Mouse (Mus musculus) megakaryocyte progenitor cell, adult 5-6 weeks (primary cell): ENCODE data around the gene Gsx2. TPM values are rescaled to one million over a fixed set of nuclear protein-coding genes. Genes with fewer than 3 reads are reported as not detected.

Source experiments
- ATAC-seq: replicated peaks from 2 replicates; pipeline ENCODE4 v1.8.0; 2016; ENCODE audit warnings: mild to moderate bottlenecking, moderate TSS enrichment, inconsistent platforms; ENCODE audit not compliant: poor library complexity
- total RNA-seq, 2 experiments: library from RNA; stranded (forward) in 1 of 2; stranded (reverse) in 1 of 2; fragments of 157-497, 149-512 nt in 1 of 2; fragments of 200-1000 nt in 1 of 2; gene quantifications; 2 replicates each; pipeline versions ENCODE4 v1.2.3 to v1.2.4; 2015 to 2017

The Gsx2 gene
- total RNA-seq, 2 experiments from 2014 or later, result not detected

DNA sequence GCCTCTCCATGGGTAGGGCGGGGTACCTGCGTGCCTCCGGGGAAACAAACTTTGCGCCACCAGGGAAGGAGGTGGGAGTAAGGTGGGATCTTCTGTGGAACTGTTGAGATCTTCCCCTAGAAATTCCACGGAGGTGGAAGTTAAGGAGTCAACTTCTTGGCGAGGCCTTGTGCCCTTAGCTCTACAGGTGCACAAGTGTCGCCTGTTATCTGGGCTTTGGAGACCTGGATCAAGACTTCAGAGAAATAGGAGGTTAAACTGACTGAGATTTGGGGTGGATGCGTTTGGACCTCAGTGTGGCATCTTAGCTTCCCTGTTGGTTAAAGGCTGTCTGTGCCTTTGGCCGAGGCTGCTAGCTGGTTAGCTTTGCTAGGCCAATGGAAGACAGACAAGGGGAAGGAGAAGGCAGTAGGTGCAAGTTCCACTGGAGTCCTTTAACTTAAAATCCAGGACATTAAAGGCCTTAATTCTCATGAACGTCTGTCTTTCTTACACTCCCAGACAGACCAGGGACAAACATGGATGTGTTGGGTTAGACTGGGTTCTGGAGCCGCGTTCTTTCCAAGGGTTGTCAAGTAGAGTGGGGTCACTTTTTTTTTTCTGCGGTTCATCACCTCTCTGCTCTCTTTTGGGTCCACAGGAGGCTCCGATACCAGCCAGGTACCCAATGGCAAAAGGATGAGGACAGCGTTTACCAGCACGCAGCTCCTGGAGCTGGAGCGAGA lies 1.1 kb downstream of the Gsx2 start:
- no peak for ATAC-seq

DNA sequence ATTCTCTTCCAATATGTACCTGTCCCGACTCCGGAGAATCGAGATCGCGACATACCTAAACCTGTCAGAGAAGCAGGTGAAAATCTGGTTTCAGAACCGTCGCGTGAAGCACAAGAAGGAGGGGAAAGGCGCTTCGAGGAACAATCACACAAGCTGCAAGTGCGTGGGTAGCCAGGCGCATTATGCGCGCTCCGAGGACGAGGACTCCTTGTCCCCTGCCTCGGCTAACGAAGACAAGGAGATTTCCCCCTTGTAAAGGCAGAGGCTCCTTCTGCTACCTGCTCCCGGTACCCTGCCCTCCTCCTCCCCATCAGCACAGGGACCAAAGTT lies 1.6 kb downstream of the Gsx2 start:
- ATAC-seq, result no peak

DNA sequence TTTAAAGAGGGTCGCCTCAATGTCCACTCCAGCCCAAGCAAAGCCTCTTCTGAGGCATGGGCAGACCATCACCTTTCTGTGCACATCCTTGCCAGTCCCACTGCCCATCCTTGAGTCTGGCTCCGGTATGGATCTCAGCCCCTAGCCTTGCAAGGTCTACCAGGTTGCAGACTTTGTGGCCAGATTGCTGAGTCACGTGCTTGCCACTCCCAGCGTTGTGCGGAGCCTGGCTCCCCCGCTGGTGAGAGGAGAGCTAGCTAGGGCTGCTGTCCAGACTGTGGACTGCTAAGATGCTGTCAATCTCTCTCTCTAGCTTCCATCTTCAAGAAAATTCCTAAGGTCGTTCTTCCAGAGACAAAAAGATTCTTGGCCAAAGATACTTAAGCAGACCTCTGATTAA lies 4.2 kb downstream of the Gsx2 start:
- ATAC-seq, result 0 out of 2 replicates have a peak, but pooled peaks have one; percentile 48

- no peak for ATAC-seq
Observed at GRCm38 (mm10) chr5:75082439-75082838, 7.0 kb downstream of the Gsx2 start.

DNA sequence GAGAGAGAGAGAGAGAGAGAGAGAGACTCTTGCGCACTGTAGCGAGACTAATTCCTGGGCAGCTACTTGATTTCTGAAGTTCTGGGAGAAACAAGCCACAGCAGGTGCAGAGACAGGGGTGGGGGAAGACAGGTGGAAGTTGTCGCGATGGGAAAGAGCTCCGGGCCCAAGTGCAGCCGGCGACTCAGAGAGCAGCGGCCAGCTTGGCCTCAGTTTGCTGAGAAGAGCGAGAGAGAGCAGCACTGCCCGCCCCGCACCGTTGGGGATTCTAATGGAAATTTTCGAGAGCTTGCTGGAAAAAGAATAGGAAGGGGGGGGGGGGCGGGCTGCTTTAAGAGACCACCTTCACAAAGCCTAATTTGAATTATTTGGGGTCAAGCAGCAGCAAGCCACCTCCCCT lies 7.7 kb downstream of the Gsx2 start:
- no peak for ATAC-seq

- ATAC-seq, result no peak
Observed at GRCm38 (mm10) chr5:75083591-75084392, 8.4 kb downstream of the Gsx2 start.

DNA sequence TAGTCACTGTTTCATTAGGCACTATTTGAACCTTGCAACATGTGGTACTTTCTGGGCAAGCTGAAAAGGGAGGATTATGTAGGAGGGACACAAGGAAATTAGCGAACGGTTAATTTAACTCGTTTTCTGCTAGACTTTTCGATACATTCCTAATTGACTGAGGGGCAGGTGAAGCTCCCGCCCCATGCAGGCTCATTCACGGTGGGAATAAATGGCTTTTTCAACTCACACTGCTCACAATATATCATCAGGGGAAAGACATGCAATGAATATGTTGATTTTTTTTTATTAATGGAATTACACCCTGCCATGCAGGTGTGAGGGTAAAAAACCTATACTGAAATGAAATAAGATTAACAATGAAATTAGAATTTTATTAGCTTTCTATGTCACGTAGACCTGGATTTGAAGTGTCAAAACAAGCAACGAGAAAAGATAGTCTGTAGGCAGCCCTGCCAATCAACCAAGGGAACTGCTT lies 9.0 kb downstream of the Gsx2 start:
- no peak for ATAC-seq

- no peak for ATAC-seq
Observed at GRCm38 (mm10) chr5:75084871-75085520, 9.6 kb downstream of the Gsx2 start.

DNA sequence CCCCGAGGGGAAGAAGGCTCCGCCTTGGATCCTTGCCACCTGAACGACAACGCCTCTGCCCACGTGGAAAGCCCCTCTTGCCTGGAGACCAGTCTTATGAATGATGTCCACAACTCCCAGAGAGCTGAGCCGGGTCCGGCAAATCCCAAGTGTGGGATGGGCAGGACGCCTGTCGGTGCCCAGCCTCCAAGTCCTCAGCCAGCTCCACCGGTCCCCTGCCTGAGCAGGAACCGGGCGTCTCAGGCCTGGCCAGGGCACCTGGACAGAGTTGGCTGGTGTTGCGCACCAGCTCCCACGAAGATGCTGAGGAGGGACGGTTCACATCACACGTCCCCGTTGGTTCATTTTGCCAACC lies 10.1 kb downstream of the Gsx2 start:
- ATAC-seq, result no peak

GRCm38 (mm10) chr5:75085906-75086305 lies 10.5 kb downstream of the Gsx2 start:
- no peak for ATAC-seq

DNA sequence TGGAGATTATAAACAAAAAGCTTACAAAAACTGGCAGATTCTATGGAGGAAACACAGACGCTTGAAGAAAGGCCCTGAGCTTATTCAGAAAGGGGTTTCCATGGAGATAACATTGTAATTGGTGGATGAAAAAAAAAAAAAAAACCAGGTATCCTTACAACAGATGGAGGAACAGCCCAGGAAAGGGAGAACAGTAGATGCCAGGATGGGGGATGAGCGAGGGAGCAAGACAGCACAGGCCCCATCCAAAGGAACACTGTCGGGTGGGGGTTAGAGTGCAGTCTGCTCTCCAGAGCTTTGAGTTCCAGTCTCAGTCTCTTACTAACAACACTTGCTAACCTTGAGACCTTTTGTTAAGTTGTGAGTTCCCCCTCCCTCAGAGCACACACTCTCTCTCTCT lies 31.1 kb downstream of the Gsx2 start:
- no peak for ATAC-seq

- no peak for ATAC-seq
Observed at GRCm38 (mm10) chr5:75109368-75109767, 34.0 kb downstream of the Gsx2 start.

GRCm38 (mm10) chr5:75111781-75112180 lies 36.4 kb downstream of the Gsx2 start:
- ATAC-seq, result no peak

- peak; percentile 65 for ATAC-seq
Observed at GRCm38 (mm10) chr5:75118840-75119239, 43.4 kb downstream of the Gsx2 start.

DNA sequence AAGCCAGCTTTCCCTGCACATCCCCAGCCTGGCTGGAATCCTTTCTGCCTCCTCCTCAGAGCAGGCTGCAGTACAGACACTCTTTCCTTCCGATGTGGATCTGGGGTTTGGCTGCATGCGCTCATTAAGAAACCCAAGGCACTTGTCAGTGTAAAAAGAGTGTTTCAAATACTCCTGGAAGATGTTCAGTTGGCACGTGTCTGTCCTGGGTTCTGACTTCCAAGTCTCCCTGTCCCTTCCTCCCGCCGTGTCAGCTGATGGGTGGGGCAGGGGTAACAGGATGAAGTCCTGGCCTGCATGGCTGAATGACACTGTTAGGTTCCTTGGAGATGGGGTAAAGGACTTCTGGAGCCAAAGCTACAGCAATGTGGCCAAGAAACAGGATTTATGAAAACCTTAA lies 46.2 kb downstream of the Gsx2 start:
- ATAC-seq, result no peak

Other genes starting within 250 kb of the Gsx2 start
- gene Chic2, start 30.8 kb upstream of the Gsx2 start, total RNA-seq (2015), result 49.1 and 57.3 TPM in 2 replicates
- gene Chic2, start 30.8 kb upstream of the Gsx2 start, total RNA-seq (2017), result 33.8 and 34.5 TPM in 2 replicates
- not detected in 2 replicates for gene Pdgfra, start 76.7 kb downstream of the Gsx2 start, total RNA-seq (2015)
- 0.08 TPM in 1 of 2 replicates, not detected in the other for gene Pdgfra, start 76.7 kb downstream of the Gsx2 start, total RNA-seq (2017)